Mouse (Mus musculus) E14TG2a.4 (cell line): ENCODE data around the gene Kiss1.

ENCODE experiments used
- H3K27me3 ChIP-seq: 2 replicates; pipeline ENCODE4 v1.6.1; 2014; ENCODE audit warnings: low read length, control low read depth; ENCODE audit not compliant: insufficient read depth
- H3K36me3 ChIP-seq: 2 replicates; pipeline ENCODE4 v1.6.1; 2014; ENCODE audit warnings: low read length, control low read depth; ENCODE audit not compliant: insufficient read depth
- H3K4me1 ChIP-seq: replicated peaks from 2 replicates; pipeline ENCODE4 v1.6.1; 2014; ENCODE audit warnings: low read depth, low read length, control low read depth
- H3K4me3 ChIP-seq: replicated peaks from 2 replicates; pipeline ENCODE4 v1.5.1; 2014; ENCODE audit warnings: mild to moderate bottlenecking, low read length
- H3K9me3 ChIP-seq: 2 replicates; pipeline ENCODE4 v1.6.1; 2014; ENCODE audit warnings: low read length, control low read depth
- CTCF ChIP-seq: conservative IDR thresholded peaks from 2 replicates; pipeline ENCODE4 v1.5.1; 2014; ENCODE audit warnings: low read length
- NANOG ChIP-seq: IDR thresholded peaks from 2 replicates; pipeline ENCODE4 v1.6.1; 2014; ENCODE audit warnings: borderline replicate concordance, low read length, mixed read lengths
- POU5F1 ChIP-seq: IDR thresholded peaks from 2 replicates; pipeline ENCODE4 v1.6.1; 2014; ENCODE audit warnings: low read length, borderline replicate concordance

Gene Kiss1

DNA sequence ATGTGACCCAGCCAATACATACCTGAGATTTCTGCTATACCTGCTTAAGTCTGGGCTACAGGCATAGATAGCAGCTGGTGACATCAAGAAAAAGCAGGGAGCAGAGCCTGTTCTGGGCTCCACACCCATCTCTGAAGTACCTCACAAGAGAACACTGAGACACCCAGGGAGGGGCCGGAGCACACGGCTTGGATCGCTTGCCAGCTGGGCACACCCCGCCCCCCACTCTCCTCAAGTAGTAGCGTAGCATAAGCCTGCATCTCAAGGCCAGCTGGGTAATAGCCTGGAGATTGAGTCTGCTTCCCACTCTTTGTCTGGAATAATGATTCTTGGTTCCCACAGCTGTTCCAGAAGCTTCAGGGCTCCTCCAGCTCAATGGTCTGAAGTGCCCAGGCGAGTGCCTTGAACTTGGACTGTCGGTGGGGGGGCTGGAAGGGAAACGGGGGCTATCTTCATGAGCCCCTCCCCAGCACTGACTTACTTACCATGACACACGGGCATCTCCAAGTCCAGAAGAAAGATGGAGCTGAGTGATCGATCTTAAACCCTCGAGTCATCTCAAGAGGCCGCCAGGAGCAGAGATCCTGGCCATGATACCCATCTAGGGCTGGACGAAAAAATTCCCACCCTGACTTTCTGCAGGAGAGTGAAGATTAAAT lies at the start of gene Kiss1:
Gene Kiss1 (plus strand): TSS at position 609 of the 659 bp plus-strand sequence.
- Histone ChIP-seq H3K4me1 (peaks cover 21% of the 10 kb centered on the region), H3K36me3 (no peaks in the 10 kb centered on the region), H3K9me3 (no peaks in the 10 kb centered on the region), H3K27me3 (no peaks in the 10 kb centered on the region), H3K4me3 (no peak within 1 kb of the TSS)
- TF ChIP-seq CTCF (no peak), POU5F1 (no peak), NANOG (no peak)

DNA sequence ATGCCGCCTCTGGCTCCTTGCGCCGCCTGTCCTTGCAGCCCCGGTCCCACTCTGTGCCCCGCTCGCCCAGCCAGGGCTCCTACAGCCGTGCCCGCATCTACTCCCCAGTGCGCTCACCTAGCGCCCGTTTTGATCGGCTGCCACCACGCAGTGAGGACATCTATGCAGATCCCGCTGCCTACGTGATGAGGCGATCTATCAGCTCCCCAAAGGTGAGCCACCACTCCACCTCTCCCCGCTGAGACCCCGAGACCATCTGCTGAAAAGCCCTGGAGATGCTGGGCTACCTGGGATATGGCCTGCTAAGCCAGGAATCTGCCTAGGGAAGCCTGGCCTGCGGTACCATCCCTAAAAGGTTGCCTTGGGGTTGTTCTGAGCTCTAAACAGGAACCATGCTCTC lies 47.5 kb upstream of the Kiss1 start:
- Histone ChIP-seq H3K36me3 (no peaks in the 10 kb centered on the region), H3K27me3 (peaks cover 42% of the 10 kb centered on the region), H3K4me1 (peaks cover 23% of the 10 kb centered on the region), H3K9me3 (no peaks in the 10 kb centered on the region), H3K4me3 (peak overlapping the region; percentile 69)
- TF ChIP-seq NANOG (no peak), CTCF (no peak), POU5F1 (no peak)

GRCm38 (mm10) chr1:133276983-133277382 lies 44.7 kb upstream of the Kiss1 start:
- Histone ChIP-seq H3K27me3 (peaks cover 32% of the 10 kb centered on the region), H3K36me3 (no peaks in the 10 kb centered on the region), H3K9me3 (no peaks in the 10 kb centered on the region), H3K4me1 (peaks cover 18% of the 10 kb centered on the region), H3K4me3 (no peak overlapping the region)
- TF ChIP-seq CTCF (no peak), POU5F1 (no peak), NANOG (no peak)

GRCm38 (mm10) chr1:133278539-133278938 lies 43.1 kb upstream of the Kiss1 start:
- no peak for TF ChIP-seq POU5F1
- no peak for TF ChIP-seq NANOG
- no peak for TF ChIP-seq CTCF
- H3K4me1 ChIP-seq = peaks cover 21% of the 10 kb centered on the region
- H3K9me3 ChIP-seq = no peaks in the 10 kb centered on the region
- H3K27me3 ChIP-seq = peaks cover 30% of the 10 kb centered on the region
- H3K36me3 ChIP-seq = no peaks in the 10 kb centered on the region
- H3K4me3 ChIP-seq = no peak overlapping the region

- Histone ChIP-seq H3K36me3 (no peaks in the 10 kb centered on the region), H3K4me3 (no peak overlapping the region), H3K27me3 (peaks cover 25% of the 10 kb centered on the region), H3K9me3 (no peaks in the 10 kb centered on the region), H3K4me1 (peaks cover 16% of the 10 kb centered on the region)
- TF ChIP-seq CTCF (no peak), POU5F1 (no peak), NANOG (no peak)
Observed at GRCm38 (mm10) chr1:133278946-133279631, 42.6 kb upstream of the Kiss1 start.

DNA sequence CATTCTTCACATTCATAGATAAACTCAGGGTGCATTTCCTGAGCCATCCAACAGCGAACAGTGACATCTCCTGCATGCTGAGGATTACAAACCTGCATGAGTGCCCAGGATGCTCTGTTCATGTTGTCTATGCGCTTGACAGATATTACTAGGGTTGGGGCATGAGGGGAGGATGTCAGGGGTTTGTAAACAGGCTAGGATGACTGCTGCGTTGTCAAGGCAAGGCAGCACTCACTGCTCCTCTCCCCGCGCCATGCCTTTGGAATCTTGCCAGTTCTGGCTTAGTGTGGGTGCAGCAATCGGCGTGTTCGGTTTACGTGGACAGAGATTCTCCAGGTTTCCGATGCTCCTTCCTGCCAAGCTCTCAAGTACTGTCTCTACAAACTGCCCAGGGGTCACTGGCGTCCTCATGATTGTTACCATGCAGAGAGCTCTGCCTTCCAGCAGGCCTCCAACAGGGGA lies 42.0 kb upstream of the Kiss1 start:
- Histone ChIP-seq H3K27me3 (peaks cover 19% of the 10 kb centered on the region), H3K36me3 (no peaks in the 10 kb centered on the region), H3K4me1 (peaks cover 10% of the 10 kb centered on the region), H3K9me3 (no peaks in the 10 kb centered on the region), H3K4me3 (no peak overlapping the region)
- TF ChIP-seq POU5F1 (no peak), CTCF (no peak), NANOG (no peak)

DNA sequence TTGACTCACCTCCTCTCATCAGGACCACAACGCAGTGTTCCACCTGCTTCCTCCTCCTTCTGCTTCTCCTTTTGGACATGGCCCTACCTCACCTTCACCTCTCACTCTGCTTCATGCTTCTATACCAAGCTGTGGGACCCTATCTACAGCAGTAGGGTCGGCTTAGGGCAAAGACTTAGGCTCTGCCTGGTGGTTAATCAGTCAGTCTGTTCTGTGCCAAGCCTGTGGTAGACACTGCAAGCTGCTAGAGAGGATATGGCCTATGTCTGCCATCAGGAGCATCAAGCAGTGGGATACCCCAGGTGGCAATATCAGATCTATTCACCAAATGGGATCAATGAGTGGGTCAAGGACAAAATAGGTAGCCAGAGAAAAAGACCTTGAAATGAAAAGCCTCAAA lies 41.1 kb upstream of the Kiss1 start:
- no peak overlapping the region for H3K4me3 ChIP-seq
- H3K9me3 ChIP-seq = no peaks in the 10 kb centered on the region
- peaks cover 19% of the 10 kb centered on the region for H3K27me3 ChIP-seq
- peaks cover 10% of the 10 kb centered on the region for H3K4me1 ChIP-seq
- no peaks in the 10 kb centered on the region for H3K36me3 ChIP-seq
- TF ChIP-seq POU5F1 = no peak

DNA sequence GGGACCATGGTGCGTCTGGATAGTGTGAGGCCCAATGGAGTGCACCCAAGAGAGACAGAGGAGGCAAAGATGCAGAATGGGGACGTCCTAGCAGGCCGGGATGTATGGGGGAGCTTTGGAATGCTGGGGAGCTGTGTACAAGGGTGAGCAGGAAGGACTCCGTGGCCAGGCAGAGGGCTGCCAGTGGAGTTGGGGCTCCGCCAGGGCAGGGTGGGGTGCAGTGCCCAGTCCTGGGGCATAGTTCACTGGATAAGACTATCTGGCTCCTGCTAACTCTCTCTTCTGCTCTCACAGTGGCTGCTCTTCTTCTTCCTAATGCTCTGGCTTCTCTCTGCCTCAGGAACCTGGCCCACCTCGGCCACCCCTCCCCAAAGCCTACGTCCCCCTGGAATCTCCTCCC lies 35.8 kb upstream of the Kiss1 start:
- no peak for TF ChIP-seq POU5F1
- no peak for TF ChIP-seq NANOG
- Histone ChIP-seq H3K36me3 (no peaks in the 10 kb centered on the region), H3K4me1 (peaks cover 10% of the 10 kb centered on the region), H3K9me3 (no peaks in the 10 kb centered on the region), H3K4me3 (no peak overlapping the region), H3K27me3 (peaks cover 22% of the 10 kb centered on the region)
